Mouse (Mus musculus) CH12.LX (cell line): ENCODE data around the gene Syn3. TPM values are rescaled to one million over a fixed set of nuclear protein-coding genes. Genes with fewer than 3 reads are reported as not detected.

Source experiments
- DNase-seq: peaks from one replicate; pipeline ENCODE4 v3.0.0-alpha.2; 2013; ENCODE audit errors: extremely low read depth
- H3K27ac ChIP-seq: 2 replicates; pipeline ENCODE4 v1.5.1; 2012; ENCODE audit warnings: low read depth, mild to moderate bottlenecking, control low read depth, moderate library complexity; ENCODE audit not compliant: insufficient read depth
- H3K27me3 ChIP-seq: replicated peaks from 2 replicates; pipeline ENCODE3; 2012; ENCODE audit warnings: inconsistent platforms
- H3K36me3 ChIP-seq, 2 experiments: replicated peaks in 1 of 2; 2 replicates each; pipeline versions ENCODE3 to v1.6.1; 2012; ENCODE audit warnings: inconsistent platforms in 1 of 2, low read length in 1 of 2, mild to moderate bottlenecking in 1 of 2, mixed read lengths in 1 of 2, moderate library complexity in 1 of 2; ENCODE audit not compliant: control insufficient read depth in 1 of 2, insufficient read depth in 1 of 2
- H3K4me1 ChIP-seq, 2 experiments: 2 replicates each; pipeline ENCODE4 v1.6.1; 2012; ENCODE audit warnings: inconsistent platforms in 1 of 2, moderate library complexity in 1 of 2; ENCODE audit not compliant: insufficient read depth in 2 of 2, control insufficient read depth in 1 of 2
- H3K4me2 ChIP-seq: 2 replicates; pipeline ENCODE4 v1.6.1; 2012; ENCODE audit warnings: low read depth, mild to moderate bottlenecking, control low read depth; ENCODE audit not compliant: poor library complexity, insufficient read depth, severe bottlenecking
- H3K4me3 ChIP-seq, 3 experiments: fragments of 150-350 bp in 1 of 3; sonication (generic) in 1 of 3; replicated peaks in 1 of 3; 2 replicates each; pipeline versions ENCODE3 to v1.5.1; 2011 to 2012; ENCODE audit warnings: low read depth in 2 of 3, low read length in 2 of 3, mild to moderate bottlenecking in 2 of 3, moderate library complexity in 2 of 3, control low read depth in 1 of 3, improper control_type of control experiment in 1 of 3, inconsistent platforms in 1 of 3, mixed read lengths in 1 of 3; ENCODE audit not compliant: poor library complexity in 1 of 3
- H3K79me2 ChIP-seq: replicated peaks from 2 replicates; pipeline ENCODE4 v1.6.1; 2012; ENCODE audit warnings: mild to moderate bottlenecking, moderate library complexity; ENCODE audit not compliant: control insufficient read depth, poor library complexity, insufficient read depth, severe bottlenecking; ENCODE audit errors: extremely low read depth
- H3K9ac ChIP-seq: 2 replicates; pipeline ENCODE4 v1.6.1; 2012; ENCODE audit warnings: low read depth, mild to moderate bottlenecking, control low read depth, moderate library complexity; ENCODE audit not compliant: insufficient read depth
- H3K9me3 ChIP-seq: replicated peaks from 2 replicates; pipeline ENCODE3; 2012; ENCODE audit warnings: low read length, inconsistent platforms, mixed read lengths
- CHD1 ChIP-seq: IDR thresholded peaks from 2 replicates; pipeline ENCODE4 v1.6.1; 2012; ENCODE audit warnings: low read depth, low read length, improper control_type of control experiment, inconsistent platforms
- CHD2 ChIP-seq: IDR thresholded peaks from 2 replicates; pipeline ENCODE4 v1.6.1; 2011; ENCODE audit warnings: low read length, improper control_type of control experiment
- CTCF ChIP-seq, 2 experiments: IDR thresholded peaks in 1 of 2; conservative IDR thresholded peaks in 1 of 2; 2 replicates each; pipeline ENCODE4 v1.5.1; 2011 to 2012; ENCODE audit warnings: low read depth in 2 of 2, low read length in 2 of 2, improper control_type of control experiment in 1 of 2, inconsistent platforms in 1 of 2, mild to moderate bottlenecking in 1 of 2, moderate library complexity in 1 of 2
- EP300 ChIP-seq: IDR thresholded peaks from 2 replicates; pipeline ENCODE4 v1.6.1; 2011; ENCODE audit warnings: low read length, improper control_type of control experiment
- GABPA ChIP-seq: IDR thresholded peaks from 2 replicates; pipeline ENCODE4 v1.6.1; 2012; ENCODE audit warnings: low read depth, low read length, improper control_type of control experiment, inconsistent platforms; ENCODE audit not compliant: insufficient replicate concordance
- IRF4 ChIP-seq: IDR thresholded peaks from 2 replicates; pipeline ENCODE4 v1.6.1; 2014; ENCODE audit warnings: low read depth, mild to moderate bottlenecking, inconsistent platforms, low read length, improper control_type of control experiment
- JUND ChIP-seq: conservative IDR thresholded peaks from 2 replicates; pipeline ENCODE4 v1.6.1; 2011; ENCODE audit warnings: low read depth, low read length, improper control_type of control experiment
- KAT2A ChIP-seq: IDR thresholded peaks from 2 replicates; pipeline ENCODE4 v1.6.1; 2012; ENCODE audit warnings: low read length, improper control_type of control experiment, inconsistent platforms; ENCODE audit not compliant: insufficient replicate concordance
- MXI1 ChIP-seq: IDR thresholded peaks from 2 replicates; pipeline ENCODE4 v1.6.1; 2011; ENCODE audit warnings: mild to moderate bottlenecking, low read depth, low read length, improper control_type of control experiment
- NRF1 ChIP-seq: IDR thresholded peaks from 2 replicates; pipeline ENCODE4 v1.6.1; 2014; ENCODE audit warnings: low read depth, mild to moderate bottlenecking, inconsistent platforms, low read length, improper control_type of control experiment, moderate library complexity
- POLR2A ChIP-seq: IDR thresholded peaks from 2 replicates; pipeline ENCODE4 v1.6.1; 2011; ENCODE audit warnings: low read depth, mild to moderate bottlenecking, improper control_type of control experiment, low read length
- POLR2AphosphoS2 ChIP-seq: IDR thresholded peaks from 2 replicates; pipeline ENCODE4 v1.6.1; 2011; ENCODE audit warnings: low read depth, low read length, improper control_type of control experiment
- RAD21 ChIP-seq: IDR thresholded peaks from 2 replicates; pipeline ENCODE4 v1.6.1; 2011; ENCODE audit warnings: low read depth, mild to moderate bottlenecking, low read length, improper control_type of control experiment, moderate library complexity
- SMC3 ChIP-seq: IDR thresholded peaks from 2 replicates; pipeline ENCODE4 v1.6.1; 2011; ENCODE audit warnings: low read depth, low read length, improper control_type of control experiment
- TBP ChIP-seq: conservative IDR thresholded peaks from 2 replicates; pipeline ENCODE4 v1.6.1; 2011; ENCODE audit warnings: low read depth, low read length, improper control_type of control experiment
- TCF12 ChIP-seq: IDR thresholded peaks from 2 replicates; pipeline ENCODE4 v1.6.1; 2014; ENCODE audit warnings: low read depth, mild to moderate bottlenecking, inconsistent platforms, low read length, improper control_type of control experiment
- UBTF ChIP-seq: IDR thresholded peaks from 2 replicates; pipeline ENCODE4 v1.6.1; 2012; ENCODE audit warnings: low read depth, mild to moderate bottlenecking, inconsistent platforms, low read length, improper control_type of control experiment, moderate library complexity
- USF1 ChIP-seq: IDR thresholded peaks from 2 replicates; pipeline ENCODE4 v1.6.1; 2014; ENCODE audit warnings: low read depth, mild to moderate bottlenecking, inconsistent platforms, low read length, improper control_type of control experiment
- ZC3H11A ChIP-seq: IDR thresholded peaks from 2 replicates; pipeline ENCODE4 v1.6.1; 2012; ENCODE audit warnings: low read depth, mild to moderate bottlenecking, inconsistent platforms, low read length, improper control_type of control experiment
- ZMIZ1 ChIP-seq: IDR thresholded peaks from 2 replicates; pipeline ENCODE4 v1.6.1; 2012; ENCODE audit warnings: low read depth, mild to moderate bottlenecking, inconsistent platforms, low read length, improper control_type of control experiment
- dilution Hi-C: fragments of 300-500 bp; cut with MboI; formaldehyde crosslinking; loops from 2 replicates; pipeline ENCODE4 v1.14.3; 2020; ENCODE audit warnings: low sequenced_read_pairs; ENCODE audit not compliant: extremely low pct_unique_long_range_greater_than_20kb, extremely low pct_ligation_motif_present
- in situ Hi-C: fragments of 300-500 bp; cut with MboI; formaldehyde crosslinking; loops from 3 replicates; pipeline ENCODE4 v1.14.3; 2019; ENCODE audit warnings: low sequenced_read_pairs, low pct_ligation_motif_present, low pct_unique_long_range_greater_than_20kb, mixed read lengths
- polyA plus RNA-seq: library from polyadenylated mRNA; unstranded; fragments of >175 nt; gene quantifications from 2 replicates; pipeline ENCODE4 v1.2.1, GENCODE M21; 2012; ENCODE audit warnings: low read depth; ENCODE audit not compliant: insufficient read length
- total RNA-seq, 2 experiments: library from RNA; depleted of rRNA; stranded (reverse); fragments of 300-350 nt in 1 of 2; fragments of >200 nt in 1 of 2; gene quantifications; 2 replicates each; pipeline ENCODE4 v1.2.3; 2012 to 2014

The Syn3 gene
- total and polyA plus RNA-seq, 3 experiments: 2.8 to 8.9 (median 5.6) TPM

- dilution Hi-C loops (no loop called here), in situ Hi-C loops (no loop called here)
- H3K79me2 ChIP-seq: no peaks in the 10 kb centered on the region
- H3K36me3 ChIP-seq: peaks cover 0 to 32% of the 10 kb centered on the region in 2 experiments
- H3K9me3 ChIP-seq: no peaks in the 10 kb centered on the region
- H3K4me3 ChIP-seq: no peak overlapping the region
- no peak overlapping the region for H3K9ac ChIP-seq
- no peak for DNase-seq
- H3K27ac ChIP-seq: no peak overlapping the region
- no peak overlapping the region for H3K4me2 ChIP-seq
- H3K4me1 ChIP-seq: no peaks in the 10 kb centered on the region
- TF ChIP-seq JUND (no peak), EP300 (no peak), USF1 (no peak), TBP (no peak), KAT2A (no peak), MXI1 (no peak), CHD1 (no peak), POLR2AphosphoS2 (no peak), ZC3H11A (no peak), TCF12 (no peak), POLR2A (no peak), NRF1 (no peak), IRF4 (no peak), SMC3 (no peak)
- no peaks in the 10 kb centered on the region for H3K27me3 ChIP-seq
Observed at GRCm38 (mm10) chr10:86329241-86329882, 169.3 kb downstream of the Syn3 start.

GRCm38 (mm10) chr10:86328691-86329090 lies 170.0 kb downstream of the Syn3 start:
- Histone ChIP-seq H3K79me2 (no peaks in the 10 kb centered on the region), H3K27me3 (no peaks in the 10 kb centered on the region), H3K4me3 (no peak overlapping the region), H3K4me1 (no peaks in the 10 kb centered on the region), H3K4me2 (no peak overlapping the region), H3K27ac (no peak overlapping the region), H3K9ac (no peak overlapping the region), H3K36me3 (peaks cover 0 to 29% of the 10 kb centered on the region in 2 experiments), H3K9me3 (no peaks in the 10 kb centered on the region)
- no peak for DNase-seq
- in situ Hi-C loops (no loop called here), dilution Hi-C loops (no loop called here)
- TF ChIP-seq GABPA (no peak), EP300 (no peak), CHD1 (no peak), UBTF (no peak), CTCF (conservative IDR thresholded peaks at IDR 0.05 in 1 of 2, IDR thresholded peaks at IDR 0.05 in 1 of 2; ENCODE audit: low read depth in 2 of 2, low read length in 2 of 2) (peak in 1 of 2 experiments; percentile 46; a peak in 2 of 4 replicates), CHD2 (no peak), RAD21 (peak; percentile 12; the same call in 1 of the 2 replicates), ZMIZ1 (no peak)
